Mouse (Mus musculus): ENCODE results near the gene Skap2. TPM values are rescaled to one million over a fixed set of nuclear protein-coding genes. Genes with fewer than 3 reads are reported as not detected.

Gene Skap2
- polyA plus RNA-seq, 1 experiment: 25.6 TPM

DNA sequence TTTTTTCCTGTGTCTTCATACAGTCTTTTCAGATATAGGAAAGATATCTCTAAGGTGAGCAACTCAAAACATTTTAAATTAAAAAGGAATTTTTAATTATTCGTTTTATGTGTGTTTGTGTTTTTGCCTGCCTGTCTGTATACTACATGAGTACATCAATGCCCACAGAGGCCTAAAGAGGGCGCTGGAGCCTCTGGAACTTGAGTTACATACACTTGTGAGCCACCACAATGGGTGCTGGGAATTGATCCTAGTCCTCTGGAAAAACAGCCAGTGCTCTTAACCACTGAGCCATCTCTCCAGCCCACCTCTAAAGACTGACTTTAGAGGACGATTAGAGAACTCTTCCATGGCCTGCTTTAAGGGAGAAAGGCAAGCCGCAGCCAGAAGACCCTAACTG, 14.8 kb upstream of the Skap2 start:
- TF ChIP-seq TCF12 (IDR thresholded peaks at IDR 0.05; ENCODE audit: insufficient read depth, poor library complexity, severe bottlenecking) (no peak), E2F4 (IDR thresholded peaks at IDR 0.05; ENCODE audit: insufficient read depth) (no peak), MYOG (IDR thresholded peaks at IDR 0.05; ENCODE audit: control insufficient read depth in 1 of 3, insufficient read depth in 1 of 3, insufficient read length in 2 of 3, low read depth in 2 of 3) (no peak), POLR2A (IDR thresholded peaks at IDR 0.05; ENCODE audit: insufficient read length, low read depth) (no peak), POLR2AphosphoS2 (IDR thresholded peaks at IDR 0.05; ENCODE audit: insufficient read length, low read depth) (no peak), SRF (IDR thresholded peaks at IDR 0.05; ENCODE audit: control insufficient read depth, insufficient read length, low read depth) (no peak), REST (IDR thresholded peaks at IDR 0.05; ENCODE audit: insufficient read depth, insufficient read length) (no peak)
- no peaks in the 10 kb centered on the region for H3K79me2 ChIP-seq (ENCODE audit: control insufficient read depth, insufficient read depth)
- H3K27me3 ChIP-seq (ENCODE audit: control insufficient read depth, insufficient read depth, insufficient read length): no peaks in the 10 kb centered on the region
- H3ac ChIP-seq (ENCODE audit: control insufficient read depth, insufficient read length): no peak overlapping the region
- no peak overlapping the region for H3K4me2 ChIP-seq (ENCODE audit: low read depth)
- no peaks in the 10 kb centered on the region for H3K36me3 ChIP-seq (ENCODE audit: control insufficient read depth, insufficient read depth)
- H3K4me3 ChIP-seq: no peak overlapping the region

DNA sequence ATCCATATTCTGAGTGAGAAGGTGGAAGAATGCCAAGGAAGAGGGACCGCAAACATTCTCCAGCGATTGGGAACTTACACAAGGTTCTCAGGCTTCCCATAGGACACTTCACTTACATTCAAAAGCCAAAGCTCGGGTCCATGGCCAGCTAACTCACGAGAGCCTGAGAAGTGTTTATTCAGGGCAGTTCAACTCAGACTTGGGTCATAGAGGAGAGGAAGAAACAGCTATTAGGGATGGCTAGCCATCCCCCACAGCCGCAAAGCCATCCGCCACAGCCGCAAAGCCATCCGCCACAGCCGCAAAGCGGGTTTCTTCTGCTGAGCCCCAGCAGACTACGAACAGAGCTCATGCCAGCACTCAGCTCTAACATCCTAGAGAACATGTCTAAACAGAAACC, 13.9 kb upstream of the Skap2 start:
- Histone ChIP-seq H3K4me2 (ENCODE audit: low read depth) (no peak overlapping the region), H3K79me2 (ENCODE audit: control insufficient read depth, insufficient read depth) (no peaks in the 10 kb centered on the region), H3K36me3 (ENCODE audit: control insufficient read depth, insufficient read depth) (no peaks in the 10 kb centered on the region), H3ac (ENCODE audit: control insufficient read depth, insufficient read length) (no peak overlapping the region), H3K4me3 (no peak overlapping the region), H3K27me3 (ENCODE audit: control insufficient read depth, insufficient read depth, insufficient read length) (no peaks in the 10 kb centered on the region)
- no peak for TF ChIP-seq MAX (IDR thresholded peaks at IDR 0.05; ENCODE audit: low read depth)
- no peak for TF ChIP-seq MYOG (IDR thresholded peaks at IDR 0.05; ENCODE audit: control insufficient read depth in 1 of 3, insufficient read depth in 1 of 3, insufficient read length in 2 of 3, low read depth in 2 of 3)
- no peak for TF ChIP-seq MYOD1 (IDR thresholded peaks at IDR 0.05; ENCODE audit: control insufficient read depth in 1 of 3, insufficient read length in 2 of 3, low read depth in 2 of 3)
- no peak for TF ChIP-seq USF1 (IDR thresholded peaks at IDR 0.05; ENCODE audit: low read depth)
- TF ChIP-seq POLR2A (IDR thresholded peaks at IDR 0.05; ENCODE audit: insufficient read length, low read depth): no peak
- TF ChIP-seq TCF3 (IDR thresholded peaks at IDR 0.05; ENCODE audit: insufficient read length, low read depth): no peak
- TF ChIP-seq CEBPB (IDR thresholded peaks at IDR 0.05; ENCODE audit: insufficient read depth, poor library complexity, severe bottlenecking): no peak
- TF ChIP-seq POLR2AphosphoS2 (IDR thresholded peaks at IDR 0.05; ENCODE audit: insufficient read length, low read depth): no peak
- no peak for TF ChIP-seq TCF12 (IDR thresholded peaks at IDR 0.05; ENCODE audit: insufficient read depth, poor library complexity, severe bottlenecking)
- TF ChIP-seq REST (IDR thresholded peaks at IDR 0.05; ENCODE audit: insufficient read depth, insufficient read length): no peak

DNA sequence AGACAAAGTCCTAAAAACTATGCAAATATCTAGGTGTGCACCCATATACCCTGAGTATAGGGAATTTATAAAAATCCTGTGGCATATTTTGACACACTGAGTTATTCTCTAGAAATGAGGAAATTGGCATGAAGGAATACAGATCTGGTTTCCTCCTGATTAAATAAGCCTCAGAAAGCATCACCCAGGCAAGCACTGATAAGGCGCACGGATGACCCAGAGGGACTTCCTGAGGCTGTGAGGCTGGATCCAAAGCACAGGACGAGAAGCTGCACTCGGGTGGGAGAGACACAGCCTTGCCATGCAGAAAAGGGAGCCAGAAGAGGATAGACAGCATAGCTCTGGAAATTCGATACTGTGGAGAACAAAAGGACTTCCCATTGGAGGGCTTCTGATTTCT, 12.4 kb upstream of the Skap2 start:
- no peak overlapping the region for H3K4me3 ChIP-seq
- H3ac ChIP-seq (ENCODE audit: control insufficient read depth, insufficient read length): no peak overlapping the region
- no peak for TF ChIP-seq TCF12 (IDR thresholded peaks at IDR 0.05; ENCODE audit: insufficient read depth, poor library complexity, severe bottlenecking)
- TF ChIP-seq E2F4 (IDR thresholded peaks at IDR 0.05; ENCODE audit: insufficient read depth): no peak
- TF ChIP-seq MYOG (IDR thresholded peaks at IDR 0.05; ENCODE audit: control insufficient read depth in 1 of 3, insufficient read depth in 1 of 3, insufficient read length in 2 of 3, low read depth in 2 of 3): no peak
- no peaks in the 10 kb centered on the region for H3K36me3 ChIP-seq (ENCODE audit: control insufficient read depth, insufficient read depth)
- H3K27me3 ChIP-seq (ENCODE audit: control insufficient read depth, insufficient read depth, insufficient read length): no peaks in the 10 kb centered on the region
- no peak overlapping the region for H3K4me2 ChIP-seq (ENCODE audit: low read depth)
- no peaks in the 10 kb centered on the region for H3K79me2 ChIP-seq (ENCODE audit: control insufficient read depth, insufficient read depth)

DNA sequence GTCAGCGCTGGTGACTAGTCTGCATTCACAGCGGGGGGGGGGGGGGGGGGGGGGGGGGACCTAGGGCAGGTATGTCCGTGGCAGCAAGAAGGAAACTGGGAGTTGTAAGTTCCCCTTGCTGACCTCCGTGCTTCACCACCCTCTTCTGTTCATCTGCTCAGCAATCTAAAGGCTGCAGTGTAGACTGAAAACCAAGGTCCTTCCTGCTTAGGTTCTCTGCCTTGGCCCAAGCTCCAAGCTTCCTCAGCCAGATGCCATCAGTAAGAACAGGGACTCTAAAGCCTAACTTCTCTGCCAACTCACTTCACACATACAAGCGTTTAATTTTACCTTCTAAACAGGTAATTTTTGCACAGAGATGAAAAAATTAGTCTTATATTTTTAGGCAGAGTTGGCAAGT, 10.0 kb upstream of the Skap2 start:
- no peak overlapping the region for H3K4me2 ChIP-seq (ENCODE audit: low read depth)
- no peaks in the 10 kb centered on the region for H3K36me3 ChIP-seq (ENCODE audit: control insufficient read depth, insufficient read depth)
- no peak overlapping the region for H3K4me3 ChIP-seq
- no peak overlapping the region for H3ac ChIP-seq (ENCODE audit: control insufficient read depth, insufficient read length)
- H3K79me2 ChIP-seq (ENCODE audit: control insufficient read depth, insufficient read depth): no peaks in the 10 kb centered on the region
- H3K27me3 ChIP-seq (ENCODE audit: control insufficient read depth, insufficient read depth, insufficient read length): no peaks in the 10 kb centered on the region
- TF ChIP-seq TCF12 (IDR thresholded peaks at IDR 0.05; ENCODE audit: insufficient read depth, poor library complexity, severe bottlenecking): no peak
- TF ChIP-seq SRF (IDR thresholded peaks at IDR 0.05; ENCODE audit: control insufficient read depth, insufficient read length, low read depth): no peak
- no peak for TF ChIP-seq E2F4 (IDR thresholded peaks at IDR 0.05; ENCODE audit: insufficient read depth)
- TF ChIP-seq USF1 (IDR thresholded peaks at IDR 0.05; ENCODE audit: low read depth): no peak
- no peak for TF ChIP-seq REST (IDR thresholded peaks at IDR 0.05; ENCODE audit: insufficient read depth, insufficient read length)
- TF ChIP-seq POLR2A (IDR thresholded peaks at IDR 0.05; ENCODE audit: insufficient read length, low read depth): no peak
- no peak for TF ChIP-seq MAX (IDR thresholded peaks at IDR 0.05; ENCODE audit: low read depth)
- no peak for TF ChIP-seq MYOD1 (IDR thresholded peaks at IDR 0.05; ENCODE audit: control insufficient read depth in 1 of 3, insufficient read length in 2 of 3, low read depth in 2 of 3)
- TF ChIP-seq TCF3 (IDR thresholded peaks at IDR 0.05; ENCODE audit: insufficient read length, low read depth): no peak
- TF ChIP-seq CEBPB (IDR thresholded peaks at IDR 0.05; ENCODE audit: insufficient read depth, poor library complexity, severe bottlenecking): no peak
- TF ChIP-seq MYOG (IDR thresholded peaks at IDR 0.05; ENCODE audit: control insufficient read depth in 1 of 3, insufficient read depth in 1 of 3, insufficient read length in 2 of 3, low read depth in 2 of 3): no peak
- no peak for TF ChIP-seq POLR2AphosphoS2 (IDR thresholded peaks at IDR 0.05; ENCODE audit: insufficient read length, low read depth)

DNA sequence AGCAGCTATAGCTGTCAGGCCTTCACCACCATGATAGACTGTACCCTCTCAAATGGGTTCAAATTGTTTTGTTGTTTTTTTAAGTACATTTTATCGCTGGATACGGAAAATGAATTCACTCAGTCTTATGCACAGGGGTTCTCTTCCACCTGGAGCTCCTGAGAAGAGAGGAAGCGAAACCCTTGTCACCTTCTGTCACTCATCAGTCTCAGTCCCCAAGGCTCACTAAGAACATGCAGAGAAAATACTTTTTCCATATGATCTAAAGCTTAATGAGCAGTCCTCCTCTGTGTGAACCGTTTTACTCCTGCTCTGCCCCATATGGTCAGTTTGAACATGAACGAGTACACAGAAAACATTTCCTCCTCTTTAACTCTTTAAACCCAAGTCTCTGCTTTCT, 7.9 kb upstream of the Skap2 start:
- H3K4me2 ChIP-seq (ENCODE audit: low read depth): no peak overlapping the region
- H3K79me2 ChIP-seq (ENCODE audit: control insufficient read depth, insufficient read depth): no peaks in the 10 kb centered on the region
- no peak overlapping the region for H3K4me3 ChIP-seq
- no peaks in the 10 kb centered on the region for H3K36me3 ChIP-seq (ENCODE audit: control insufficient read depth, insufficient read depth)
- H3K27me3 ChIP-seq (ENCODE audit: control insufficient read depth, insufficient read depth, insufficient read length): no peaks in the 10 kb centered on the region
- TF ChIP-seq TCF12 (IDR thresholded peaks at IDR 0.05; ENCODE audit: insufficient read depth, poor library complexity, severe bottlenecking) (no peak), TCF3 (IDR thresholded peaks at IDR 0.05; ENCODE audit: insufficient read length, low read depth) (no peak), CEBPB (IDR thresholded peaks at IDR 0.05; ENCODE audit: insufficient read depth, poor library complexity, severe bottlenecking) (no peak), MYOG (IDR thresholded peaks at IDR 0.05; ENCODE audit: control insufficient read depth in 1 of 3, insufficient read depth in 1 of 3, insufficient read length in 2 of 3, low read depth in 2 of 3) (no peak), USF1 (IDR thresholded peaks at IDR 0.05; ENCODE audit: low read depth) (no peak), POLR2A (IDR thresholded peaks at IDR 0.05; ENCODE audit: insufficient read length, low read depth) (no peak), MYOD1 (IDR thresholded peaks at IDR 0.05; ENCODE audit: control insufficient read depth in 1 of 3, insufficient read length in 2 of 3, low read depth in 2 of 3) (no peak), POLR2AphosphoS2 (IDR thresholded peaks at IDR 0.05; ENCODE audit: insufficient read length, low read depth) (no peak), REST (IDR thresholded peaks at IDR 0.05; ENCODE audit: insufficient read depth, insufficient read length) (no peak), E2F4 (IDR thresholded peaks at IDR 0.05; ENCODE audit: insufficient read depth) (no peak), MAX (IDR thresholded peaks at IDR 0.05; ENCODE audit: low read depth) (no peak), SRF (IDR thresholded peaks at IDR 0.05; ENCODE audit: control insufficient read depth, insufficient read length, low read depth) (no peak)
- no peak overlapping the region for H3ac ChIP-seq (ENCODE audit: control insufficient read depth, insufficient read length)

Measured in myocyte (in vitro differentiated cells).